Mouse (Mus musculus) brain, embryonic 14.5 days (tissue): ENCODE measurements at regions not wholly inside any gene's neighbourhood (a gene's known extent, or its start where the extent isn't known, plus 50 kb on each side); places are given as distances from the start of the nearest gene placed in this dataset.

Experiments
- CTCF ChIP-seq: fragments of 200-500 bp; IDR thresholded peaks from 2 replicates; pipeline ENCODE4 v1.5.1; 2012; ENCODE audit warnings: inconsistent platforms, mild to moderate bottlenecking, moderate library complexity, borderline replicate concordance; ENCODE audit not compliant: insufficient read depth, insufficient read length; ENCODE audit errors: extremely low read depth
- POLR2A ChIP-seq: fragments of 200-500 bp; IDR thresholded peaks from 2 replicates; pipeline ENCODE4 v1.6.1; 2012; ENCODE audit warnings: mild to moderate bottlenecking, inconsistent platforms, borderline replicate concordance; ENCODE audit not compliant: poor library complexity, insufficient read depth, insufficient read length, severe bottlenecking; ENCODE audit errors: extremely low read depth

GRCm38 (mm10) chr6:31262651-31263050 is 135.9 kb upstream of the Mkln1 start:
- TF ChIP-seq CTCF (no peak), POLR2A (no peak)
